Mouse (Mus musculus) embryonic facial prominence, embryonic 14.5 days (tissue): Measurements from ENCODE around the gene Farp2. TPM values are rescaled to one million over a fixed set of nuclear protein-coding genes. Genes with fewer than 3 reads are reported as not detected.

Source experiments
- ATAC-seq: fragments of 200-750 bp; cut with Nextera tagmentation; 2 replicates; pipeline ENCODE4 v1.8.0; 2017; ENCODE audit warnings: low read depth, moderate number of reproducible peaks, moderate TSS enrichment
- DNase-seq: peaks from one replicate; pipeline ENCODE4 v3.0.0-alpha.2; 2015; ENCODE audit warnings: low spot score
- H3K27ac ChIP-seq: fragments of 300-500 bp; sonication (generic); replicated peaks from 2 replicates; pipeline ENCODE4 v1.5.1; 2014; ENCODE audit warnings: low read depth, mild to moderate bottlenecking, low read length, moderate library complexity
- H3K27me3 ChIP-seq: fragments of 300-500 bp; sonication (generic); replicated peaks from 2 replicates; pipeline ENCODE4 v1.6.1; 2014; ENCODE audit warnings: low read length; ENCODE audit not compliant: control insufficient read depth, insufficient read depth
- H3K36me3 ChIP-seq: fragments of 300-500 bp; sonication (generic); 2 replicates; pipeline ENCODE4 v1.6.1; 2014; ENCODE audit warnings: low read length, mixed read lengths; ENCODE audit not compliant: control insufficient read depth, insufficient read depth
- H3K4me1 ChIP-seq: fragments of 300-500 bp; sonication (generic); 2 replicates; pipeline ENCODE4 v1.6.1; 2014; ENCODE audit warnings: antibody characterized with exemption, low read length; ENCODE audit not compliant: control insufficient read depth, insufficient read depth
- H3K4me2 ChIP-seq: fragments of 300-500 bp; sonication (generic); 2 replicates; pipeline ENCODE4 v1.6.1; 2014; ENCODE audit warnings: low read depth, mild to moderate bottlenecking, low read length, moderate library complexity, mixed read lengths
- H3K4me3 ChIP-seq: fragments of 300-500 bp; sonication (generic); 2 replicates; pipeline ENCODE4 v1.5.1; 2014; ENCODE audit warnings: low read depth, mild to moderate bottlenecking, low read length
- H3K9ac ChIP-seq: fragments of 300-500 bp; sonication (generic); 2 replicates; pipeline ENCODE4 v1.6.1; 2014; ENCODE audit warnings: low read depth, mild to moderate bottlenecking, low read length, moderate library complexity, mixed read lengths
- H3K9me3 ChIP-seq: fragments of 300-500 bp; sonication (generic); 2 replicates; pipeline ENCODE4 v1.6.1; 2016; ENCODE audit warnings: low read length; ENCODE audit not compliant: control insufficient read depth
- WGBS: fragments of 180-500 bp; shearing (Covaris S2); extraction: QIAGEN DNeasy Blood & Tissue Kit; methylation state at CpG from one replicate; pipeline ENCODE4 v1.1.7; 2014; 5-methylcytosine and 5-hydroxymethylcytosine counted together
- polyA plus RNA-seq: library from polyadenylated mRNA; unstranded; fragments of >200 nt; fragmentation: Nextera tagmentation; extraction: Ambion mirVana; gene quantifications from 2 replicates; pipeline ENCODE4 v1.2.1, GENCODE M21; 2014

Farp2 gene
- polyA plus RNA-seq, 1 experiment from 2014 or later: 12.6 TPM

DNA sequence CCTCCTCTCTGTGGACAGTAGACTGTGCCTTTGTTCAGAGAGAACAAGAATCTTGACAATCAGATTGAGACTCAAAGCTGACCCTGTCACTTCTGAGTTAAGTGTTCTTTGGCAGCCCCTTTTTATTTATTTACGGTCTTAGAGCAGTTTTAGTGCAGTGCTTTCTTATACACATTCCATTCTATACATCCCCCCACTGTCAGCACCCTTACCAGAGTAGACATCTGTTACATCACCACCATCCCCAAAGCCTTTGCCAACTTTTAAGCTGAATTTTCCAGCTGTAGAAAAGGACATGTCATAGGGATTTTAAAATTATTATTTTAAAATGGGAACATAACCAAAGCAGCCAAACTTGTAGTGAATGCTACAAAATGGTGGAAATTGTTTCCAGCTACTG, 10.4 kb downstream of the Farp2 start:
- no peaks in the 10 kb centered on the region for H3K27me3 ChIP-seq
- H3K27ac ChIP-seq: no peak overlapping the region
- WGBS: 53% methylated on average over 1 of the region's 1 CpGs
- ATAC-seq (no peak), DNase-seq (peak; percentile 49)
- H3K4me2 ChIP-seq: no peak overlapping the region
- peaks cover 4% of the 10 kb centered on the region; the same call in 1 of the 2 replicates for H3K4me1 ChIP-seq
- H3K9ac ChIP-seq: no peak overlapping the region
- no peaks in the 10 kb centered on the region for H3K9me3 ChIP-seq
- H3K36me3 ChIP-seq: 0 out of 2 replicates have a peak, but pooled peaks cover 3% of the 10 kb centered on the region
- no peak overlapping the region for H3K4me3 ChIP-seq

DNA sequence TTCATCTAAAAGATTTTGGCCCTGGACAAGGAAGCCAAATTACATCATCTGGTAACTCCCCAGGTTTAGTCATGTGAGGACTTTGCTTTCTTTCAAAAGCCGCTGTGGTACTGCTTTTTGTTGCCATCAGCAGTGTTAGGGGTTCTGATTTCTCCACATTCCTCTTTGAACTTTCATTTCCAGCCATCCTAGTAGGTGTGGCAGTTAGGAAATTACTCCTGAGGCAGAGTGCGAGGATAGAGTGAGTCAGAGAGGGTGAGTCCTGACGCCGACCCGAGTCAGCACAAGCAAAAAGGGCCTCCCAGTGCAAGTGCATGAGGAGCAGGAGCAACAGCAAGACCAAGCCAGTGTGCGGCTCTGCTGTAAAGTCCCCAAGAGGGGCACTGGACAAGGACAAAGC, 17.9 kb downstream of the Farp2 start:
- H3K27me3 ChIP-seq: no peaks in the 10 kb centered on the region
- H3K4me1 ChIP-seq: no peaks in the 10 kb centered on the region
- ATAC-seq (no peak), DNase-seq (no peak)
- H3K9me3 ChIP-seq: no peaks in the 10 kb centered on the region
- H3K9ac ChIP-seq: no peak overlapping the region
- no peak overlapping the region for H3K27ac ChIP-seq
- no peak overlapping the region for H3K4me2 ChIP-seq
- H3K36me3 ChIP-seq: peaks cover 49% of the 10 kb centered on the region
- WGBS: 91% methylated on average over 6 of the region's 6 CpGs
- H3K4me3 ChIP-seq: no peak overlapping the region

DNA sequence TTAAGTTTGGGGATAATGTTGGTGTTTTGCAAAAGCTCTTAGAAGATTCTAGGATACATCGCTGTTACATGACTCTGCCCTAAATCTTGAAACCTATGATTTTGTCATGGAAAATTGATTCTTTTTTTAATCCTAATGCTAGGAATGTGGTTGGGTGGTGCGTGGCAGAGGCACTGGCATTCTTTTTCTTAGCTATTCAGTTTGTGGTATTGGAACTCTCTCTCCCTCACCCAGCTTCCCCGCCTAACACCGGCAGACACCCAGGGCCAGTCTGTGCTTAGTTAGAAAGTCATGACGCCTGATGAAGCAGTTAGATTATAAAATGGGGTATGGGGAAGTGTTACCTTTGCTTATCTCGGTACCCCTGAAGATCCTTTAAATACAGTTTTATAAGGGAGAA, 25.3 kb downstream of the Farp2 start:
- no peak overlapping the region for H3K4me2 ChIP-seq
- ATAC-seq: peak; percentile 30; the same call in 1 of the 2 replicates
- H3K27me3 ChIP-seq: no peaks in the 10 kb centered on the region
- H3K4me3 ChIP-seq: no peak overlapping the region
- H3K4me1 ChIP-seq: no peaks in the 10 kb centered on the region
- 64% methylated on average over 6 of the region's 6 CpGs for WGBS
- peak overlapping the region; percentile 28 for H3K27ac ChIP-seq
- no peaks in the 10 kb centered on the region for H3K9me3 ChIP-seq
- H3K9ac ChIP-seq: no peak overlapping the region
- peak; percentile 42 for DNase-seq
- H3K36me3 ChIP-seq: peaks cover 17% of the 10 kb centered on the region

DNA sequence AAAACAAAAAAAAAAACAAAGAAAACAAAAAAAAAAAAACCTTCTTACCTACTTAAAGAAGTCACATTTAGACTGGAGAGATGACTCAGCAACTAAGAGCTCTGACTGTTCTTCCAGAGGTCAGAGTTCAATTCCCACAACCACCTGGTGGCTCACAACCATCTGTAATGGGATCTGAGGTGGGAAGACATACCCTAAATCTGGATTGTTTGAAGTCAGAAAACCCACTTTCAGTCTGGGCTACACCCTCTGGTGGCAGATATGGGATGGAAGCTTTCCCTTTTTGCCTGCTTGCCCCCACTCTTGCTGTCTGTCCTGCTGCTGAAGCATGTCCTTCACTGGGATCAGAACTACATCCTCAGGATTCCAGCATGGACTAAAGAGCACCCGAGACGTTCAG, 31.3 kb downstream of the Farp2 start:
- DNase-seq (no peak), ATAC-seq (no peak)
- no peaks in the 10 kb centered on the region for H3K36me3 ChIP-seq
- H3K4me1 ChIP-seq: no peaks in the 10 kb centered on the region
- no peak overlapping the region for H3K9ac ChIP-seq
- H3K4me2 ChIP-seq: no peak overlapping the region
- H3K9me3 ChIP-seq: no peaks in the 10 kb centered on the region
- H3K4me3 ChIP-seq: no peak overlapping the region
- H3K27ac ChIP-seq: no peak overlapping the region
- 75% methylated on average over 2 of the region's 2 CpGs for WGBS
- no peaks in the 10 kb centered on the region for H3K27me3 ChIP-seq

DNA sequence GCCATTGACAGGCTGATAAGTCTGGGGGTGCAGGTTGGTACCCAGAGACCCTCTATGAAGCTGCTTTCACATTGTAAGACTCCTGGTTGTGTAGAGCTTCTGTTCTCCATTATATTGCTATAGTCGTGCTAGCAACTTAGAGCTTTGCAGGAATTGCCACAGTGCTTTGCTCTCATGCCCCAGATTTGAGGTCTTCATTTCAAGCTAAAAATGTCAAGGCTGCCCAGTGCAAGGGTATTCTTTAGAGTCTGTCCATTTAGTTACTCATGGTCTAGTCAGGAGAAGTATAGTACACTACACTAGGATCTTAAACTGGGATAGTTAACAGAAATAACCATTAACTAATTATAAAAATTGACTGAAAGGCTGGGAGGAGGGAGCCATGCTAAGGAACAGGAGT, 35.4 kb downstream of the Farp2 start:
- Histone ChIP-seq H3K9me3 (no peaks in the 10 kb centered on the region), H3K36me3 (no peaks in the 10 kb centered on the region), H3K9ac (no peak overlapping the region), H3K4me1 (no peaks in the 10 kb centered on the region), H3K4me2 (no peak overlapping the region), H3K4me3 (no peak overlapping the region), H3K27me3 (no peaks in the 10 kb centered on the region), H3K27ac (no peak overlapping the region)
- DNase-seq: no peak
- ATAC-seq: no peak
- 67% methylated on average over 1 of the region's 1 CpGs for WGBS

DNA sequence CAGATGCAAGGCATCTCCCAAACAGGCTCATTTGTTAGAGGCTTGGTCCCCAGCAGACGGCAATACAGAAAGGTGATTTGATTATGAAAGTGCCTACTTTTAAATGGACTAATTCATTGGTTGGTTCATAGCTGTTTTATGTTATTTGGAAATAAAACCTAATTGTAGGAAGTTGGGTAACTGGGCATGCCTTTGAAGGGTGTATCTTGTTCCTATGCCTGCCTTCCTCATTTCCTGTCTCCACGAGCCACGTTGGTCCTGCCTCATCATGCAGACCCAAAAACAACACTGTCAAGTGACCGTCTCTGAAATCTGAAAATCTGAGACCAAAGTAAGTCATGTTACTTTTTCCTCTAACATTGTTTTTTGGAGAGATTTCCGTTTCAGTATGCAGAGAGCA, 39.5 kb downstream of the Farp2 start:
- 66% methylated on average over 5 of the region's 5 CpGs for WGBS
- Histone ChIP-seq H3K27me3 (no peaks in the 10 kb centered on the region), H3K36me3 (0 out of 2 replicates have a peak, but pooled peaks cover 5% of the 10 kb centered on the region), H3K4me1 (no peaks in the 10 kb centered on the region), H3K4me2 (no peak overlapping the region), H3K27ac (no peak overlapping the region), H3K4me3 (no peak overlapping the region), H3K9ac (no peak overlapping the region), H3K9me3 (no peaks in the 10 kb centered on the region)
- DNase-seq: no peak
- ATAC-seq: no peak

DNA sequence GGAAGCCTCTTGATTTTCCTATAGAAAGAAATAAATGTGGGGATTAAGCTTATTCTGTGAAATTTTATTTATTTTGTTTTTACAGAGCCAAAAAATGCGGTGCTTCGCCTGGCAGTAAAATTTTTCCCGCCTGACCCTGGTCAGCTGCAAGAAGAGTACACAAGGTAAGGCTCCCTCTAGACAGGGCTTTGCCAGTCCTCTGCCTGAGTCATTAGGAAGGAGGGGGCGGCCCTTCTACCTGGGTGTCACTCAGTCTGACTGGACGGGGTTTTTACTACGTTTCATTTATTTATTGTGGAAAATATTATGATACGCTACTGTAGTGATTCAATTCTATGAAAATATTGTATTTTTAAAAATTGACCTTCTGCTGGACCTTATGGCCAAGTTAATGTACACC, 51.3 kb downstream of the Farp2 start:
- ATAC-seq: no peak
- no peak for DNase-seq
- no peaks in the 10 kb centered on the region for H3K27me3 ChIP-seq
- 89% methylated on average over 7 of the region's 7 CpGs for WGBS
- H3K36me3 ChIP-seq: peaks cover 15% of the 10 kb centered on the region; the same call in 1 of the 2 replicates
- no peaks in the 10 kb centered on the region for H3K9me3 ChIP-seq
- no peak overlapping the region for H3K9ac ChIP-seq
- no peak overlapping the region for H3K4me3 ChIP-seq
- no peak overlapping the region for H3K27ac ChIP-seq
- no peak overlapping the region for H3K4me2 ChIP-seq
- H3K4me1 ChIP-seq: no peaks in the 10 kb centered on the region

DNA sequence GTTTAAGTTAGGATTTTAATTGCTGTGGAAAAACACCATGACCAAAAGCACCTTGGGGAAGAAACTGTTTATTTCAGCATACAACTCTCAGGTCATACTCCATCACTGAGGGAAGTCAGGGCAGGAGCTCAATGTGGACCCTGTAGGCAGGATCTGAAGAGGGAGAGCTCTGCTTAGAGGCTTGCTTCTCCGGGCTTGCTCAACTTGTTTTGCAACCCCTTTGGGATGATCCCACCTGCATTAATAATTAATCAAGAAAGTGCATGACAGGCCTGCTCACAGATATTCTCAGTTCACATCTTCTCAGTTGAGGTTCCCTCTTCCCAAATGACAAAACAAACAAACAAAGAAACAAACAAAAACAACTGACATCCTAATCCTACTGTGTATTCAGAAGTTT, 51.8 kb downstream of the Farp2 start:
- no peak overlapping the region for H3K9ac ChIP-seq
- 68% methylated on average over 1 of the region's 1 CpGs for WGBS
- ATAC-seq: no peak
- H3K27me3 ChIP-seq: no peaks in the 10 kb centered on the region
- no peak overlapping the region for H3K4me3 ChIP-seq
- no peak overlapping the region for H3K27ac ChIP-seq
- H3K9me3 ChIP-seq: no peaks in the 10 kb centered on the region
- H3K4me2 ChIP-seq: no peak overlapping the region
- H3K36me3 ChIP-seq: peaks cover 15% of the 10 kb centered on the region; the same call in 1 of the 2 replicates
- no peaks in the 10 kb centered on the region for H3K4me1 ChIP-seq
- DNase-seq: no peak

DNA sequence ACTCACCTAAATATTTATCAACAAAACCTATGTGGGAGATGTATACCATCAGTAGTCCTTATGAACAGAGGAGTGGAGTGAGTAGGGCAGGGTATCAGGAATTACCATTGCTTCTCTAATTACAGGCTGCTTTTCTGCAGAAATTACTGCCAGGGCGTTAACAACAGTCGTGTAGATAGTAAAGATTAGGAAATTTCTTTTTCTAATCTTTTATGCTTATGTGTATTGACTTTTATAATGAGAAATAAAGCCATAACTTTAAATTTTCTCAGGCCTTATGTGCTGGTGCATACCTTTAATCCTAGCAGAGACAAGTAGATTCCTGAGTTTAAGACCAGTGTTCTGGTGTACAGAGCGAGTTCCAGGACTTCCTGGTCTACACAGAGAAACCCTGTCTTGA, 52.9 kb downstream of the Farp2 start:
- no peak overlapping the region for H3K4me3 ChIP-seq
- no peak overlapping the region for H3K4me2 ChIP-seq
- ATAC-seq (no peak), DNase-seq (no peak)
- WGBS: 84% methylated on average over 3 of the region's 3 CpGs
- no peak overlapping the region for H3K27ac ChIP-seq
- no peaks in the 10 kb centered on the region for H3K4me1 ChIP-seq
- peaks cover 23% of the 10 kb centered on the region; the same call in 1 of the 2 replicates for H3K36me3 ChIP-seq
- H3K27me3 ChIP-seq: no peaks in the 10 kb centered on the region
- H3K9ac ChIP-seq: no peak overlapping the region
- H3K9me3 ChIP-seq: no peaks in the 10 kb centered on the region
